Mouse (Mus musculus) kidney, embryonic 14.5 days (tissue): ENCODE results near the gene Usp54. TPM values are rescaled to one million over a fixed set of nuclear protein-coding genes. Genes with fewer than 3 reads are reported as not detected.

Experiments used
- ATAC-seq: fragments of 200-750 bp; cut with Nextera tagmentation; 2 replicates; pipeline ENCODE4 v1.8.0; 2017; ENCODE audit warnings: moderate number of reproducible peaks, mild to moderate bottlenecking, moderate TSS enrichment, moderate library complexity; ENCODE audit not compliant: low FRiP score, low TSS enrichment
- H3K27ac ChIP-seq: fragments of 300-500 bp; sonication (generic); 2 replicates; pipeline ENCODE4 v1.5.1; 2014; ENCODE audit warnings: low read depth, mild to moderate bottlenecking, low read length, moderate library complexity, mixed read lengths
- H3K27me3 ChIP-seq: fragments of 300-500 bp; sonication (generic); 2 replicates; pipeline ENCODE4 v1.6.1; 2014; ENCODE audit warnings: mild to moderate bottlenecking, low read length; ENCODE audit not compliant: control insufficient read depth, insufficient read depth
- H3K36me3 ChIP-seq: fragments of 300-500 bp; sonication (generic); 2 replicates; pipeline ENCODE4 v1.6.1; 2014; ENCODE audit warnings: low read length, mixed read lengths; ENCODE audit not compliant: control insufficient read depth, insufficient read depth
- H3K4me1 ChIP-seq: fragments of 300-500 bp; sonication (generic); 2 replicates; pipeline ENCODE4 v1.6.1; 2014; ENCODE audit warnings: low read length, mixed read lengths; ENCODE audit not compliant: control insufficient read depth, insufficient read depth
- H3K4me2 ChIP-seq: fragments of 300-500 bp; sonication (generic); replicated peaks from 2 replicates; pipeline ENCODE4 v1.6.1; 2014; ENCODE audit warnings: low read depth, mild to moderate bottlenecking, low read length
- H3K4me3 ChIP-seq: fragments of 300-500 bp; sonication (generic); 2 replicates; pipeline ENCODE4 v1.5.1; 2014; ENCODE audit warnings: mild to moderate bottlenecking, low read length
- H3K9ac ChIP-seq: fragments of 300-500 bp; sonication (generic); 2 replicates; pipeline ENCODE4 v1.6.1; 2014; ENCODE audit warnings: low read depth, mild to moderate bottlenecking, low read length, moderate library complexity
- H3K9me3 ChIP-seq: fragments of 300-500 bp; sonication (generic); 2 replicates; pipeline ENCODE4 v1.6.1; 2016; ENCODE audit warnings: low read length; ENCODE audit not compliant: control insufficient read depth
- WGBS: fragments of 180-500 bp; shearing (Covaris S2); extraction: QIAGEN DNeasy Blood & Tissue Kit; methylation state at CpG from one replicate; pipeline ENCODE4 v1.1.7; 2014; 5-methylcytosine and 5-hydroxymethylcytosine counted together
- polyA plus RNA-seq: library from polyadenylated mRNA; unstranded; fragments of >200 nt; fragmentation: Nextera tagmentation; extraction: Ambion mirVana; gene quantifications from 2 replicates; pipeline ENCODE4 v1.2.1, GENCODE M21; 2014

Gene Usp54
- polyA plus RNA-seq, 1 experiment from 2014 or later, result 10.3 TPM

DNA sequence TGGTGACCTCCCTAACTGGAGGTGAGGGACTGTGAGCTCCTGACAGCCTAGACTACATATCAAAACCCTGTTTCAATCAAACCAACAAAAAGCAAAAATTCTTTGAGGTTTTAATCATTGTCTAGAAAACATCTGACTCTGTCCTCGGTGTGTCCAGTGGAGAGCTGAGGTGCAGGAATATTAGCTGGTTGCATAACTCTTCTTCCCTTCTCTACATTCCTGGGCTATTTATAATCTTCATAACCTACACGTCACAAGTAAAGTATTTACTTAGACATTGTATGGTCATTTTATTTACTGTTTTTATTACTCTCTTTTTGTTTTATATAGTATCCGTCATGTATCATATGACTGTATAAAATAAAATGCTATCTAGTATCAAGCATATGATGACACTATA lies 31.3 kb downstream of the Usp54 start:
- Histone ChIP-seq H3K27me3 (no peaks in the 10 kb centered on the region), H3K4me2 (no peak overlapping the region), H3K27ac (no peak overlapping the region; the same call in 1 of the 2 replicates), H3K9me3 (no peaks in the 10 kb centered on the region), H3K9ac (no peak overlapping the region), H3K36me3 (no peaks in the 10 kb centered on the region), H3K4me1 (no peaks in the 10 kb centered on the region), H3K4me3 (no peak overlapping the region)
- no peak for ATAC-seq
- WGBS, result 81% methylated on average over 3 of the region's 3 CpGs

- no peak overlapping the region for H3K9ac ChIP-seq
- H3K27me3 ChIP-seq, result no peaks in the 10 kb centered on the region
- 0 out of 2 replicates have a peak overlapping the region, but pooled peaks have one; percentile 3 for H3K27ac ChIP-seq
- WGBS, result 70% methylated on average over 9 of the region's 9 CpGs
- H3K4me1 ChIP-seq, result no peaks in the 10 kb centered on the region
- no peak overlapping the region for H3K4me3 ChIP-seq
- H3K9me3 ChIP-seq, result no peaks in the 10 kb centered on the region
- ATAC-seq, result no peak
- no peak overlapping the region for H3K4me2 ChIP-seq
- no peaks in the 10 kb centered on the region for H3K36me3 ChIP-seq
These were observed 33.3 kb downstream of the Usp54 start for GRCm38 (mm10) chr14:20607396-20608126.

- 96% methylated on average over 1 of the region's 1 CpGs for WGBS
- Histone ChIP-seq H3K36me3 (no peaks in the 10 kb centered on the region), H3K27me3 (no peaks in the 10 kb centered on the region), H3K4me3 (no peak overlapping the region), H3K27ac (no peak overlapping the region), H3K4me1 (no peaks in the 10 kb centered on the region), H3K9me3 (no peaks in the 10 kb centered on the region), H3K4me2 (no peak overlapping the region), H3K9ac (no peak overlapping the region)
- no peak for ATAC-seq
These were observed 39.6 kb downstream of the Usp54 start for GRCm38 (mm10) chr14:20601287-20601686.

- no peaks in the 10 kb centered on the region for H3K36me3 ChIP-seq
- no peaks in the 10 kb centered on the region for H3K9me3 ChIP-seq
- H3K9ac ChIP-seq, result no peak overlapping the region
- ATAC-seq, result no peak
- no peaks in the 10 kb centered on the region for H3K4me1 ChIP-seq
- 71% methylated on average over 2 of the region's 2 CpGs for WGBS
- H3K4me2 ChIP-seq, result no peak overlapping the region
- H3K27me3 ChIP-seq, result no peaks in the 10 kb centered on the region
- H3K27ac ChIP-seq, result no peak overlapping the region
- H3K4me3 ChIP-seq, result no peak overlapping the region
These were observed 40.7 kb downstream of the Usp54 start for GRCm38 (mm10) chr14:20600203-20600602.

- Histone ChIP-seq H3K27me3 (no peaks in the 10 kb centered on the region), H3K4me1 (no peaks in the 10 kb centered on the region), H3K27ac (no peak overlapping the region), H3K9me3 (no peaks in the 10 kb centered on the region), H3K4me2 (no peak overlapping the region), H3K36me3 (no peaks in the 10 kb centered on the region), H3K9ac (no peak overlapping the region), H3K4me3 (no peak overlapping the region)
- 87% methylated on average over 2 of the region's 2 CpGs for WGBS
- no peak for ATAC-seq
These were observed 41.3 kb downstream of the Usp54 start for GRCm38 (mm10) chr14:20599542-20599941.

- H3K27me3 ChIP-seq, result no peaks in the 10 kb centered on the region
These were observed 45.1 kb downstream of the Usp54 start for GRCm38 (mm10) chr14:20595781-20596180.

DNA sequence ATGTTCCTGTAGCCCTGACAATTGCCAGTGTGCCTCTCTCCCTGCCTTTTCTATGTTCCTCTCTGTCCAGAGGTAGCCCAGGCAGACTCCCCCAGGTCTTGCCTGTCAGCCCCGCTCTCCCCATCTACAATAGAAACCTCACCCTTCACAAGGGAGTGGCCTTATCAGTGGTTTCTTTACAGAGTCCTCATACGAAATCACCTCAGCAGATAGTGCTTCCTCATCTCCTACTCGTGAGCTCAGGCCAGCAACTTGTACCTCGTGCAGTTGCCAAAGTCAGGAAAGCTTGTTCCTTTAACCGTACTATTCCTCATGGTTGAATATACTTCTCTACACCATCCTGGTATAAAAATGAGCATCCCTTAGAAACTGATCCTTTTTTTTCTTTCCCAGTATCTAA lies 53.4 kb downstream of the Usp54 start:
- Histone ChIP-seq H3K4me3 (no peak overlapping the region), H3K27ac (no peak overlapping the region), H3K9ac (no peak overlapping the region), H3K4me1 (no peaks in the 10 kb centered on the region), H3K4me2 (no peak overlapping the region), H3K36me3 (peaks cover 19% of the 10 kb centered on the region; the same call in 1 of the 2 replicates), H3K27me3 (no peaks in the 10 kb centered on the region), H3K9me3 (no peaks in the 10 kb centered on the region)
- no peak for ATAC-seq
- WGBS, result 89% methylated on average over 5 of the region's 5 CpGs

More at GRCm38 (mm10) chr14:20595781-20596180, 45.1 kb downstream of the Usp54 start:
- no peaks in the 10 kb centered on the region for H3K9me3 ChIP-seq
- 54% methylated on average over 3 of the region's 3 CpGs for WGBS
- no peaks in the 10 kb centered on the region for H3K4me1 ChIP-seq
- no peak overlapping the region for H3K27ac ChIP-seq
- no peak overlapping the region for H3K9ac ChIP-seq
- ATAC-seq, result no peak
- no peak overlapping the region for H3K4me2 ChIP-seq
- no peaks in the 10 kb centered on the region for H3K36me3 ChIP-seq
- H3K4me3 ChIP-seq, result no peak overlapping the region

DNA sequence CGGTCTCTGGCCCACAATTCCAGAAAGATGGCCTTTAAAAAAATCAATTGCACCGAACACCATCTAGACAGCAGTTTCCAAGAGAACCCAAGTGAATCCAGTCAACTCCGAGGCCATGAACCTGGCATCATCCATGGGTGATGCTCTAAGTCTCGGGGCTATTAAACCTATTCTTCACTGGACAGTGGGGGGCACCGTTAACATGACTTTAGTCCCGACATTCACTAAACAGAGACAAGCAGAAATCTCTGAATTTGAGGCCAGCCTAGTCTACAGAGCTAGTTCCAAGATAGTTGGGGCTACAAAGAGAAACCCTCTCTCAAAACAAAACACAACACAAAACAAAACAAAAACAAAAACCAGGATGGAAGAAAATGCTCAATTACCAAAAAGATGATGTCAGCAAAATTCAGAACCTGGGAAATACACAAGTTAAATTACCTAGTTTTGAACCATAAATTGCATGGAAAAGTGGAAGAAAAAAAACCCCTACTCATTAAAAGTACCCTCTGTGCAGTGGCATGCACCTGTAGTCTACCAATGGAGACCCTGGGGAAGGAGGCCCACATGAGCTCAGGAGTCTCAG lies 61.9 kb downstream of the Usp54 start:
- no peaks in the 10 kb centered on the region for H3K9me3 ChIP-seq
- peaks cover 31% of the 10 kb centered on the region for H3K36me3 ChIP-seq
- H3K4me3 ChIP-seq, result no peak overlapping the region
- H3K27me3 ChIP-seq, result no peaks in the 10 kb centered on the region
- no peak overlapping the region for H3K4me2 ChIP-seq
- no peak overlapping the region for H3K27ac ChIP-seq
- H3K4me1 ChIP-seq, result no peaks in the 10 kb centered on the region
- ATAC-seq, result no peak
- 72% methylated on average over 6 of the region's 6 CpGs for WGBS
- no peak overlapping the region for H3K9ac ChIP-seq

DNA sequence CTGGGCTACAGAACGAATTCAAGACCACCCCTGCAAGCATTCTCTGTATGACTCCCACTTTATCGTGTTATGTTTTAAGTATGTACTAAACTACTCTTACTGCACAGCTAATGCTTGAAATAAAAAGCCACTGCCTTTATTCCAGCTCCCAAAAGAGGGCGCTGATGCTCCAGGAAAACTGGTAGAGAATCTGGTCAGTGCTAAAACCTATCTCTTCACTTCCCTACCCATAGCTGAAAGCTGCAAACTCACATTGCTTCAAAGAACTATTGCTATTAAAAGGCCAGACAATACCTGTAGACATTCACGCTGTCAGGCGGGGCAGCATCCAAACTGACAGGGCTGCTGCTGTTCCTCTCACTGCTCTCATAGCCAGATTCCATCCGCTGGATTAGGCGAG lies 64.7 kb downstream of the Usp54 start:
- Histone ChIP-seq H3K4me1 (no peaks in the 10 kb centered on the region), H3K36me3 (peaks cover 31% of the 10 kb centered on the region), H3K27ac (no peak overlapping the region), H3K4me3 (no peak overlapping the region), H3K27me3 (no peaks in the 10 kb centered on the region), H3K9me3 (no peaks in the 10 kb centered on the region), H3K9ac (no peak overlapping the region), H3K4me2 (no peak overlapping the region)
- ATAC-seq, result no peak
- 56% methylated on average over 7 of the region's 7 CpGs for WGBS
